Mouse (Mus musculus) spleen, adult 10 weeks (tissue): ENCODE data around the gene Copz2. TPM values are rescaled to one million over a fixed set of nuclear protein-coding genes. Genes with fewer than 3 reads are reported as not detected.

Source experiments
- polyA plus RNA-seq: library from polyadenylated mRNA; stranded (reverse); fragments of 350-450 nt; fragmentation: Illumina TruSeq; extraction: RNeasy Lipid Tissue Mini Kit (QIAGEN cat#74804); gene quantifications from one replicate; pipeline ENCODE4 v1.2.3, GENCODE M21; 2015; ENCODE audit warnings: low replicate concordance; ENCODE audit not compliant: insufficient read depth

Copz2 gene
- 9.2 TPM for polyA plus RNA-seq

GRCm38 (mm10) chr11:96849681-96850467 lies at the start of gene Copz2:
Gene Copz2, plus strand, starts transcription at chr11:96849870.

GRCm38 (mm10) chr11:96829813-96830538 lies 19.7 kb upstream of the Copz2 start, which contains the start of gene Nfe2l1:
Gene Nfe2l1, minus strand, starts transcription at chr11:96829968.

Other genes starting within 250 kb of the Copz2 start
- gene Snx11, start 72.3 kb upstream of the Copz2 start, polyA plus RNA-seq: 60.5 TPM
- gene Cbx1, start 60.7 kb upstream of the Copz2 start, polyA plus RNA-seq: 101 TPM
- 72.3 TPM for gene Nfe2l1, start 19.9 kb upstream of the Copz2 start, polyA plus RNA-seq
- 48.7 TPM for gene Cdk5rap3, start 66.6 kb downstream of the Copz2 start, polyA plus RNA-seq
- 0.37 TPM for gene Prr15l, start 78.2 kb downstream of the Copz2 start, polyA plus RNA-seq
- 34.8 TPM for gene Pnpo, start 94.1 kb downstream of the Copz2 start, polyA plus RNA-seq
- gene Sp2, start 133.1 kb downstream of the Copz2 start, polyA plus RNA-seq: 12.8 TPM
- gene Sp6, start 163.5 kb downstream of the Copz2 start, polyA plus RNA-seq: 1.1 TPM
- gene Scrn2, start 180.1 kb downstream of the Copz2 start, polyA plus RNA-seq: 0.94 TPM
- not detected for gene Lrrc46, start 191.5 kb downstream of the Copz2 start, polyA plus RNA-seq
- gene Mrpl10, start 191.7 kb downstream of the Copz2 start, polyA plus RNA-seq: 40.6 TPM
- 6.2 TPM for gene Osbpl7, start 200.8 kb downstream of the Copz2 start, polyA plus RNA-seq